Mouse (Mus musculus): ENCODE measurements around the gene Rbm43. TPM values are rescaled to one million over a fixed set of nuclear protein-coding genes. Genes with fewer than 3 reads are reported as not detected.

The Rbm43 gene
- total RNA-seq (2014; rRNA removed) = 9.4 and 11.2 TPM in 2 replicates
- 15.7 and 17.3 TPM in 2 replicates for polyA plus RNA-seq (2015; fragmentation: Nextera tagmentation; extraction: Ambion mirVana)

GRCm38 (mm10) chr2:51934574-51935334 is at the start of gene Rbm43:
Gene Rbm43, minus strand, starts transcription at chr2:51935163.
- Histone ChIP-seq H3K4me3 (ENCODE audit: low read depth, low read length) (peak within 1 kb of the TSS; percentile 51), H3K36me3 (ENCODE audit: insufficient read depth, low read length) (no peaks in the 10 kb centered on the region), H3K9me3 (ENCODE audit: low read length) (no peaks in the 10 kb centered on the region), H3K27me3 (ENCODE audit: insufficient read depth, low read length) (no peaks in the 10 kb centered on the region), H3K9ac (replicated peaks; ENCODE audit: low read length, poor library complexity, severe bottlenecking) (peak within 1 kb of the TSS; percentile 60), H3K4me1 (ENCODE audit: insufficient read depth, low read length) (no peaks in the 10 kb centered on the region), H3K4me2 (ENCODE audit: low read depth, low read length, poor library complexity, severe bottlenecking) (peak within 1 kb of the TSS; percentile 75), H3K27ac (ENCODE audit: low read depth, low read length) (peak within 1 kb of the TSS; percentile 38; the same call in 1 of the 2 replicates)
- 2% methylated on average over 48 of the region's 48 CpGs for WGBS
- peak; percentile 88 for ATAC-seq (ENCODE audit: low FRiP score)
- DNase-seq (ENCODE audit: low spot score) = peak; percentile 76
- TF ChIP-seq CTCF (IDR thresholded peaks at IDR 0.05) = peak; percentile 70

GRCm38 (mm10) chr2:51982288-51982687 is 47.3 kb upstream of the Rbm43 start:
- DNase-seq (ENCODE audit: low spot score) = no peak
- Histone ChIP-seq H3K9ac (replicated peaks; ENCODE audit: low read length, poor library complexity, severe bottlenecking) (no peak overlapping the region), H3K36me3 (ENCODE audit: insufficient read depth, low read length) (no peaks in the 10 kb centered on the region), H3K27me3 (ENCODE audit: insufficient read depth, low read length) (no peaks in the 10 kb centered on the region), H3K9me3 (ENCODE audit: low read length) (0 out of 2 replicates have a peak, but pooled peaks cover 4% of the 10 kb centered on the region), H3K4me3 (ENCODE audit: low read depth, low read length) (no peak overlapping the region), H3K4me1 (ENCODE audit: insufficient read depth, low read length) (no peaks in the 10 kb centered on the region; the same call in 1 of the 2 replicates), H3K4me2 (ENCODE audit: low read depth, low read length, poor library complexity, severe bottlenecking) (no peak overlapping the region), H3K27ac (ENCODE audit: low read depth, low read length) (no peak overlapping the region)
- 74% methylated on average over 13 of the region's 13 CpGs for WGBS
- TF ChIP-seq CTCF (IDR thresholded peaks at IDR 0.05) = no peak
- ATAC-seq (ENCODE audit: low FRiP score) = no peak

GRCm38 (mm10) chr2:51981630-51982029 is 46.7 kb upstream of the Rbm43 start:
- Histone ChIP-seq H3K27me3 (ENCODE audit: insufficient read depth, low read length) (no peaks in the 10 kb centered on the region), H3K27ac (ENCODE audit: low read depth, low read length) (peak overlapping the region; percentile 21; the same call in 1 of the 2 replicates), H3K9ac (replicated peaks; ENCODE audit: low read length, poor library complexity, severe bottlenecking) (no peak overlapping the region), H3K4me1 (ENCODE audit: insufficient read depth, low read length) (no peaks in the 10 kb centered on the region; the same call in 1 of the 2 replicates), H3K9me3 (ENCODE audit: low read length) (0 out of 2 replicates have a peak, but pooled peaks cover 4% of the 10 kb centered on the region), H3K4me2 (ENCODE audit: low read depth, low read length, poor library complexity, severe bottlenecking) (no peak overlapping the region), H3K4me3 (ENCODE audit: low read depth, low read length) (no peak overlapping the region), H3K36me3 (ENCODE audit: insufficient read depth, low read length) (no peaks in the 10 kb centered on the region)
- no peak for TF ChIP-seq CTCF (IDR thresholded peaks at IDR 0.05)
- peak; percentile 7 for DNase-seq (ENCODE audit: low spot score)
- WGBS = 41% methylated on average over 11 of the region's 11 CpGs
- ATAC-seq (ENCODE audit: low FRiP score) = no peak; the same call in 1 of the 2 replicates

GRCm38 (mm10) chr2:51973410-51973968 is 38.5 kb upstream of the Rbm43 start, which contains the start of gene Nmi:
Gene Nmi, minus strand, starts transcription at chr2:51973494.
- Histone ChIP-seq H3K4me1 (ENCODE audit: insufficient read depth, low read length) (no peaks in the 10 kb centered on the region), H3K9ac (replicated peaks; ENCODE audit: low read length, poor library complexity, severe bottlenecking) (0 out of 2 replicates have a peak within 1 kb of the TSS, but pooled peaks have one; percentile 29), H3K27me3 (ENCODE audit: insufficient read depth, low read length) (no peaks in the 10 kb centered on the region), H3K4me2 (ENCODE audit: low read depth, low read length, poor library complexity, severe bottlenecking) (peak within 1 kb of the TSS; percentile 92), H3K27ac (ENCODE audit: low read depth, low read length) (peak within 1 kb of the TSS; percentile 70), H3K4me3 (ENCODE audit: low read depth, low read length) (peak within 1 kb of the TSS; percentile 61), H3K36me3 (ENCODE audit: insufficient read depth, low read length) (no peaks in the 10 kb centered on the region), H3K9me3 (ENCODE audit: low read length) (no peaks in the 10 kb centered on the region)
- ATAC-seq (ENCODE audit: low FRiP score) (no peak), DNase-seq (ENCODE audit: low spot score) (peak; percentile 14)
- no peak for TF ChIP-seq CTCF (IDR thresholded peaks at IDR 0.05)
- 68% methylated on average over 9 of the region's 9 CpGs for WGBS

GRCm38 (mm10) chr2:51972641-51973409 is 37.9 kb upstream of the Rbm43 start:
- ATAC-seq (ENCODE audit: low FRiP score) = peak; percentile 68
- 2% methylated on average over 40 of the region's 40 CpGs for WGBS
- no peak for TF ChIP-seq CTCF (IDR thresholded peaks at IDR 0.05)

More at GRCm38 (mm10) chr2:51972641-51973409, 37.9 kb upstream of the Rbm43 start:
- H3K27ac ChIP-seq (ENCODE audit: low read depth, low read length) = peak overlapping the region; percentile 70
- no peaks in the 10 kb centered on the region for H3K4me1 ChIP-seq (ENCODE audit: insufficient read depth, low read length)
- no peaks in the 10 kb centered on the region for H3K9me3 ChIP-seq (ENCODE audit: low read length)
- H3K36me3 ChIP-seq (ENCODE audit: insufficient read depth, low read length) = no peaks in the 10 kb centered on the region
- 0 out of 2 replicates have a peak overlapping the region, but pooled peaks have one; percentile 29 for H3K9ac ChIP-seq (replicated peaks; ENCODE audit: low read length, poor library complexity, severe bottlenecking)
- peak overlapping the region; percentile 92 for H3K4me2 ChIP-seq (ENCODE audit: low read depth, low read length, poor library complexity, severe bottlenecking)
- peak; percentile 69 for DNase-seq (ENCODE audit: low spot score)
- H3K27me3 ChIP-seq (ENCODE audit: insufficient read depth, low read length) = no peaks in the 10 kb centered on the region
- peak overlapping the region; percentile 61 for H3K4me3 ChIP-seq (ENCODE audit: low read depth, low read length)

Measured in midbrain, postnatal 0 days (tissue).